ENCODE assay signal across 32 mouse cellular contexts in genomic region chr6:137131794-137132193, GRCm38 (mm10). TPM values are rescaled to one million over a fixed set of nuclear protein-coding genes. Genes with fewer than 3 reads are reported as not detected.
"Had no signal": no experiment of that assay in that cellular context is flagged by ENCODE, and none has a peak within 500 bp of the region (broad histone marks: within the 10 kb centered on the region; RNA-seq: fewer than 3 reads in every experiment).

No protein-coding gene starts in this region.

- DNase-seq: heart, postnatal 10 days; heart, postnatal 14 days; heart, postnatal 36 days; heart, postnatal 4 days; kidney, adult 11 months; kidney, adult 18-20 months; kidney, adult 2 months; kidney, adult 8-10 months; kidney, adult 9 months; kidney, postnatal 10 days; kidney, postnatal 14 days; kidney, postnatal 25 days; kidney, postnatal 36 days; kidney, postnatal 4 days; layer of hippocampus, adult 9-11 months; layer of hippocampus, postnatal 36 days had no signal

- H3K9me3 ChIP-seq: heart, embryonic 10.5 days; heart, embryonic 12.5 days; heart, embryonic 13.5 days; heart, embryonic 15.5 days; hindbrain, embryonic 10.5 days; hindbrain, embryonic 12.5 days; hindbrain, embryonic 13.5 days; hindbrain, embryonic 15.5 days; kidney, embryonic 15.5 days had no signal

- H3K4me3 ChIP-seq: heart, embryonic 10.5 days; heart, embryonic 12.5 days; heart, embryonic 13.5 days; heart, embryonic 15.5 days; hindbrain, embryonic 10.5 days; hindbrain, embryonic 12.5 days; hindbrain, embryonic 13.5 days; hindbrain, embryonic 15.5 days; kidney, embryonic 15.5 days; layer of hippocampus, adult 2 months; left cerebral cortex, adult 2 months had no signal

- H3K36me3 ChIP-seq: heart, embryonic 10.5 days; heart, embryonic 12.5 days; heart, embryonic 13.5 days; heart, embryonic 15.5 days; hindbrain, embryonic 10.5 days; hindbrain, embryonic 12.5 days; hindbrain, embryonic 13.5 days; hindbrain, embryonic 15.5 days; kidney, embryonic 15.5 days had no signal

- H3K27me3 ChIP-seq: heart, embryonic 12.5 days; heart, embryonic 13.5 days; heart, embryonic 15.5 days; hindbrain, embryonic 12.5 days; hindbrain, embryonic 13.5 days; hindbrain, embryonic 15.5 days; kidney, embryonic 15.5 days had no signal

- H3K9ac ChIP-seq: heart, embryonic 12.5 days; heart, embryonic 13.5 days; heart, embryonic 15.5 days; hindbrain, embryonic 12.5 days; hindbrain, embryonic 13.5 days; hindbrain, embryonic 14.5 days; hindbrain, embryonic 15.5 days; kidney, embryonic 15.5 days had no signal

- H3K27ac ChIP-seq: heart, embryonic 10.5 days; heart, embryonic 13.5 days; heart, embryonic 15.5 days; hindbrain, embryonic 10.5 days; hindbrain, embryonic 12.5 days; hindbrain, embryonic 13.5 days; hindbrain, embryonic 14.5 days; hindbrain, embryonic 15.5 days; hindbrain, postnatal 0 days; kidney, postnatal 0 days; layer of hippocampus, adult 2 months; left cerebral cortex, adult 2 months had no signal

- H3K4me2 ChIP-seq: heart, embryonic 11.5 days; heart, embryonic 12.5 days; heart, embryonic 13.5 days; heart, embryonic 15.5 days; hindbrain, embryonic 12.5 days; hindbrain, embryonic 13.5 days; hindbrain, embryonic 14.5 days; hindbrain, embryonic 15.5 days; kidney, embryonic 15.5 days had no signal

- ATAC-seq: hindbrain, postnatal 0 days; inflammation-experienced regulatory T-cells, adult 6 months had no signal

RNA-seq across cellular contexts. Expression of gene Rerg, which starts 38.5 kb away (rescaled TPM):
- polyA plus RNA-seq: inflammation-experienced regulatory T-cells, adult 6 months had no signal
